Mouse (Mus musculus) liver, adult 2 months (tissue): ENCODE measurements at regions not wholly inside any gene's neighbourhood (a gene's known extent, or its start where the extent isn't known, plus 50 kb on each side); places are given as distances from the start of the nearest gene placed in this dataset.

ENCODE experiments used
- DNase-seq: peaks from one replicate; pipeline ENCODE4 v3.0.0-alpha.2; 2011; ENCODE audit warnings: low read depth, low spot score; ENCODE audit errors: extremely low read depth
- H3K27ac ChIP-seq: fragments of 200-500 bp; replicated peaks from 2 replicates; pipeline ENCODE4 v1.5.1; 2012; ENCODE audit warnings: low read depth, mild to moderate bottlenecking, control low read depth, inconsistent platforms, low read length; ENCODE audit not compliant: insufficient read depth
- H3K27me3 ChIP-seq: fragments of 200-500 bp; 2 replicates; pipeline ENCODE4 v1.6.1; 2012; ENCODE audit warnings: mild to moderate bottlenecking, moderate library complexity, low read length, inconsistent platforms; ENCODE audit not compliant: control insufficient read depth, insufficient read depth
- H3K36me3 ChIP-seq: fragments of 200-500 bp; 2 replicates; pipeline ENCODE4 v1.6.1; 2012; ENCODE audit warnings: low read length, inconsistent platforms; ENCODE audit not compliant: control insufficient read depth, insufficient read depth
- H3K4me1 ChIP-seq: fragments of 200-500 bp; 2 replicates; pipeline ENCODE4 v1.6.1; 2011; ENCODE audit warnings: low read length; ENCODE audit not compliant: control insufficient read depth, insufficient read depth
- H3K4me3 ChIP-seq: fragments of 200-500 bp; 2 replicates; pipeline ENCODE4 v1.5.1; 2011; ENCODE audit warnings: low read depth, mild to moderate bottlenecking, control low read depth, low read length, moderate library complexity; ENCODE audit not compliant: insufficient read depth
- H3K79me2 ChIP-seq: fragments of 200-500 bp; 2 replicates; pipeline ENCODE4 v1.6.1; 2012; ENCODE audit warnings: inconsistent platforms, mild to moderate bottlenecking, low read length, moderate library complexity; ENCODE audit not compliant: control insufficient read depth, insufficient read depth
- H3K9ac ChIP-seq: fragments of 200-500 bp; 2 replicates; pipeline ENCODE4 v1.6.1; 2012; ENCODE audit warnings: low read depth, mild to moderate bottlenecking, control low read depth, inconsistent platforms, low read length
- CTCF ChIP-seq: fragments of 200-500 bp; IDR thresholded peaks from 2 replicates; pipeline ENCODE4 v1.5.1; 2011; ENCODE audit warnings: low read depth, low read length, control low read depth
- POLR2A ChIP-seq: fragments of 200-500 bp; IDR thresholded peaks from 2 replicates; pipeline ENCODE4 v1.6.1; 2011; ENCODE audit warnings: low read length, control low read depth; ENCODE audit not compliant: insufficient read depth; ENCODE audit errors: extremely low read depth
- WGBS: fragments of 180-500 bp; shearing (Covaris S2); methylation state at CpG from one replicate; pipeline ENCODE4 v1.1.7; 2018; 5-methylcytosine and 5-hydroxymethylcytosine counted together

DNA sequence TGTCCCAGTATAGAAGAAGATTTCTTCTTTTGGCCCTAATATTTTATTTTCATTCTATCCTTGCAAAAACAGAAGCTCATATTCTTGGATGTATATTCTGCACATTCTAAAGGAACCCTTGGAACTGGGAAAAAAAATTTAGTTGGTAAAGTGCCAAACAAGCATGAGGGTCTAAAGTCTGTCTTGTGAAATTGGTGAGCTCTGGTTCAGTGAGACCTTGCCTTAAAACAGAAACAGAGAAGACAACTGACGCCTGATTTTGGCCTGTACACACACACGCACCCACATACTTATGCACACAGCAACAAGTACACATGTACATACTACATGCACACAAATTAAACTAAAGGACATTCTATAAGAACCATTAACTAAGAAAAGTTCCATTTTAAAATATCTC, 62.4 kb upstream of the Zranb2 start:
- Histone ChIP-seq H3K27ac (no peak overlapping the region), H3K4me3 (no peak overlapping the region), H3K9ac (no peak overlapping the region), H3K36me3 (no peaks in the 10 kb centered on the region), H3K79me2 (no peaks in the 10 kb centered on the region), H3K4me1 (no peaks in the 10 kb centered on the region), H3K27me3 (no peaks in the 10 kb centered on the region)
- DNase-seq = peak; percentile 53
- WGBS = 33% methylated on average over 2 of the region's 2 CpGs
- no peak for TF ChIP-seq POLR2A
- TF ChIP-seq CTCF = no peak

- Histone ChIP-seq H3K4me1 (peaks cover 6% of the 10 kb centered on the region; the same call in 1 of the 2 replicates), H3K27me3 (no peaks in the 10 kb centered on the region), H3K4me3 (no peak overlapping the region), H3K27ac (no peak overlapping the region), H3K36me3 (no peaks in the 10 kb centered on the region), H3K9ac (no peak overlapping the region), H3K79me2 (no peaks in the 10 kb centered on the region)
- WGBS = 88% methylated on average over 5 of the region's 5 CpGs
- DNase-seq = no peak
- TF ChIP-seq POLR2A = no peak
- no peak for TF ChIP-seq CTCF
These were observed 61.3 kb upstream of the Zranb2 start for GRCm38 (mm10) chr3:157472674-157473073.

GRCm38 (mm10) chr3:157477731-157478130, 56.2 kb upstream of the Zranb2 start:
- no peak overlapping the region for H3K27ac ChIP-seq
- 16% methylated on average over 2 of the region's 2 CpGs for WGBS
- no peak overlapping the region for H3K9ac ChIP-seq
- peaks cover 9% of the 10 kb centered on the region; the same call in 1 of the 2 replicates for H3K4me1 ChIP-seq
- no peaks in the 10 kb centered on the region for H3K36me3 ChIP-seq
- no peaks in the 10 kb centered on the region for H3K27me3 ChIP-seq
- H3K79me2 ChIP-seq = no peaks in the 10 kb centered on the region
- no peak overlapping the region for H3K4me3 ChIP-seq
- peak; percentile 55 for DNase-seq
- TF ChIP-seq POLR2A (no peak), CTCF (no peak)
